Mouse (Mus musculus): ENCODE data around the gene Rin2.

Gene Rin2

DNA sequence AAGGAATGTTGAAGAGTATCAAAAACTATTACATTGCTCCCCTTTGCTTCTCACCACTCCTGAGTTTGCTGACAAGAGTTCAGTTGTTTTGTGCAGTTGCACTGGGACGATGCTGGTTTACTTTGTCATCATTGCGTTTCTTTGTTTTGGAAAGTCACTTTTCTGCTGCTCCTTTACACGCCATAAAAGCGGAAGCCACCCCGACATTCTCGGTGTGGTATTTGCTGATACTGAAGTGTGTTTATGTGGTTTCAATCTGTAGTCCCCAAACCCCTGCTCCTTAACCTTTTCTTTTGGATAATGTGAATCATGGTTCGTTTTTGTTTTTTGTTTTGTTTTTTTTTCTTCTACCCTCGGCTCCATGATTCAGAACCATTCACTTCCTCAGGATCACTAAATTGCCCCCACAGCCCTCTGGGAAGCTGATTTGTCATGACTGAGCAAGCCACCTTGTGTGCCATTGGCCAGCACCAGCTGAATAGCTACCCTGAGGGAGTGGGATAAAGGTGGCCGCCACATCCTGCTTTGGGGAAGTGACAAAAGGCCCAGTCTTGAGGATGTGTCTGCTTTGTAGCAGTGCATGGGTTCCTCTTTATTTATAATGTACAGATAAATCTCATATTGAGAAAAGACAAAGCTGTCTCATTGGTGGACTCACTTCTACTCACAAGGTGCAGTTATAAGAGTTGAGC lies 55.3 kb downstream of the Rin2 start:
- DNase-seq (ENCODE audit: extremely low spot score, low read depth, low spot score), result no peak

DNA sequence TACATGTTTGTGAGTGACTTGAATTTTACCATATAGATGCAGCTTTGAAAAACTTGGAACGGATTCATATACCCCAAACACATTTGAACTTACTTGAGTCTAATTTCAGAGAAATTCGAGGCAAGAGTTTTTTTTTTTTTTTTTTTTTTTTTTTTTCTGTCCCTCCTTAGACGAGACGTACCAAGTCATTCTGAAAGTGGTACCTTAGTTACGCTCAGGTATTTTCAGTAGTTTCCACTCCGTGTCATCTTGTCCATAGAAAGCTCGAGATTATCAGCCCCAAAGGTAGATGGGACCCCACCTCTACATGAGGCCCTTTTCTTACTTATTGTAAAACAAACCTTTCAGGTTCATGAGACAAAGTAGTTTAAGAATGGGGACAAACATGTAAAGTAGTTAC lies 55.9 kb downstream of the Rin2 start:
- DNase-seq (ENCODE audit: extremely low spot score, low read depth, low spot score), result no peak

DNA sequence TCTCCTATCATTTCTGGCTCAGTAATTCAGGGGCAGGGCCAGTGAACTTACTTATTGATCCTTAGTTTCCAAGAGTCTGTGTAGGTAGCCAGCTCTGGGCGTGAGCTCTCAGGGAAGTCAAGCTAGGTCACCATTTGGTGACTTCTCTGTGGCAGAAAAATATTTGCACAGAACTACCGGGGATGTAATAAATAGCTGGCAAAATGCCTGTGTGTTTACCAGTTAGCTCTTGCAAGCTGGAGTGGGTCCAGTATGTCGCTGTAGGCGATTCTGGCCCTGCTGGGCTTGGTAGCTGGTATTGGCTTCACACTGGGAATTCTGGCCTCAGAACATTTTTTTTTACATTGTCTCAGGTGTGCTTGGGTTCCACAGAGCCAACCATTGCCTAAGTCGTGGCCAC lies 60.1 kb downstream of the Rin2 start:
- no peak for DNase-seq (ENCODE audit: extremely low spot score, low read depth, low spot score)

DNA sequence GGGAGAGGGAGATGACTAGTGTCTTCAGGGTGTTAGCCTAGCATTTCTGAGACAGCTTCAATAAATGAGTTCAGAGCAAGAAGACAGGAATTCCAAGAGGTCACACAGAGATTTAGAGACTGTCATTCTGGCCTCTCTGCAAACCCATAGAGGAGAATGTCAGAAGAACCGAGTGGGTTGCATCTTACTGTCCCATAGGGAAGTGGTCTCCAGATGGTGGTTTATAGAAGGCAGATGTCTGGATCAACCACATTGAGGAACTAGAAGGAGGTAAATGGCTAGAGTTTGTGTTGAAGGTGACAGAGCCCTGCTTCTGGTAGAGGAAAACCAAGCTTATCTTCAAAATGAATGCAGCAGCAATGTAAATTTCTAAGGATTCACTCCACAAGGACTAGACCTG lies 61.5 kb downstream of the Rin2 start:
- DNase-seq (ENCODE audit: extremely low spot score, low read depth, low spot score), result no peak

DNA sequence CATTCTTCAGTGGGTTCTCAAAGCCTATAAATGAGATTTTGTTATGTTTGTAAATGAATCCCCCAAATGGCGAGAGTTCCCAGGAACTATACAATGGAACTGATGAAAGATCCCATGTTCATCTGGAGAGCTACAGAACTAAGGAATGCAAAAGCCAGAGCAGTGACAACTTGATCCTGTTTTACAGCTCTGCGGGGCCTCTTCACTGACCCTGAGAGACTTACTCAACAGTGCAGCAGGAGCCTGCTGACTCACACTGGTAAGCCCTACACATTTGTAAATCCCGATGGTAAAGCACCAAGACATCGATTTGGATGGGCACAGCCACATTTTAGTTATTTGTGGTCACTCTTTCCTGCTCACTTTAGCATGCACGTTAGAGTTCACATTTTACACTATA lies 62.2 kb downstream of the Rin2 start:
- DNase-seq (ENCODE audit: extremely low spot score, low read depth, low spot score), result no peak

DNA sequence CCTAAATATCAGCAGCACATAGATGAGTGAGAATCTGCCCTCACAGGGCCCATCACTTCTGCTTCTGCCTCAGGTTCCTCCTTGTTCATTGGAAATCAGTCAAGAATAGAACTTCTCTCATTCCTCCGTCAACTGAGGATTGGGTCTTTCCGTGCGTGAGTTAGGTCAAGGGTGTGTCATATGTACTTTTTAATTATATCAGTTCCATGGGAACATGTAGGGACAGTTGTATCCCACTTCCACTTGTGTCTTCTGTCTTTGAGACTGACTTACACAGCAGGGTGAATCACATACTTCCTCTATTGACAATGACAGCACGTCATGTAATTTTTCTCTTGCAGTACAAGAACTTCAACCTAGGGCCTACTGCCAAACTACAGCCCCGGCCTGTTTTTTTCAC lies 65.7 kb downstream of the Rin2 start:
- no peak for DNase-seq (ENCODE audit: extremely low spot score, low read depth, low spot score)

DNA sequence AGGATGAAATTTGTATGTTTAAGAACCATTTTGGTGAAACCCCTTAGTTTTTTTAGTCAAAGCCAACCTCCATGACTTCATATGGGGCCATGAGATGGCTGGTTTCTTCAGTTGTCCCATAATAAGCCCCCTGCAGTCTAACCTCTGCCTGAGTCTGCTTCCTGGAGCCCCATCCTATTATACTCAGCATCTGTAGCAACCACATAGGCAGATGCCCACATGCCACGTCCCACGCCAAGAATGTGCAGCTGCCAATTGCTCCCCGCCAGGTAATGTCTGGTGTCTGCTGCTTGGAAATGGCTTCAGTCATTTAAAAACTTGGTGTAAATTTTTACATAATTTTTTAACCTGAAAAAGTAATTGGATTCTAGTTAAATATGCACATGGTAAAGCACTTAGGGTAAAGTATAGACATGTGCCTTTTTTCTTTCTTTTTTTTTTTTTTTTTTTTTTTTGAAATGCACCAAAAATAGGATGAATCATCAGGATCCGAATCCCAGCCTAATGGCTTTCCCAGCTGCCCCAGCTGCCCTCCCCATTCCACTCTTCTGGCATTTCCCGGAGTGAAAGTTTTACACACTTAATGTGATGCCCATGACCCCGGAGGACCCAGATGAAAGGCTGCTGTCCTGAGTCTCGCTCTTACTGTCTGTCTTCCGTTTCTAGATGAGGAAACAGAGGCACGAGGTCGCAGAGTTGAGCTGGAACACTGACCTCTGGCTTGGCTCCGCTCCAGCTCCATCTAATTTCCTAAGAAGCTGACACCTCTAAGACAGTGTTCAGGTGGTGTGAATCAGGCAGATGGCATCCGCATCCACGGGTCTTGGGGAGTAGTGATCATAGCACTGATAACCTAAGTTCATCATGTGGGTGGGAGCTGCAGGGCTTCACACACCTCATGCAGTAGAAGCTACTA lies 68.0 kb downstream of the Rin2 start:
- DNase-seq (ENCODE audit: extremely low spot score, low read depth, low spot score), result no peak

DNA sequence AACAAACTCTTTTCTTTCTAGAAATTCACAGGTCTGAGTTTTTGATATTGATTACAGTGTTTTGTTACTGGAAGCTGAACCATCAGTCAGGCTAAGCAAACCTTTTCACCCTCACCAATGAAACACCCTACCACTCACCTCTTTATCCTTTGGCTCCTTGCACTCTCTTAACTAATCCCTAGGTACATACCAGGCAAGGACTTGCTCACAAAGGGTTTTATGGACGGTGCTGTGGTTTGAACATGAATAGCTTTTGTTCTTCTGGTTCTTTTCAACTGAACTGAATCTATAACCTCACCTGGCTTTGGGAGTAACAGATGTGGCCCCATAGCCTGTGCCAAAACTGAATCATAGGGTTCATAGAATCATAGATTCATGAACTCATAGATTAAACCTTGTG lies 71.4 kb downstream of the Rin2 start:
- DNase-seq (ENCODE audit: extremely low spot score, low read depth, low spot score), result no peak

DNA sequence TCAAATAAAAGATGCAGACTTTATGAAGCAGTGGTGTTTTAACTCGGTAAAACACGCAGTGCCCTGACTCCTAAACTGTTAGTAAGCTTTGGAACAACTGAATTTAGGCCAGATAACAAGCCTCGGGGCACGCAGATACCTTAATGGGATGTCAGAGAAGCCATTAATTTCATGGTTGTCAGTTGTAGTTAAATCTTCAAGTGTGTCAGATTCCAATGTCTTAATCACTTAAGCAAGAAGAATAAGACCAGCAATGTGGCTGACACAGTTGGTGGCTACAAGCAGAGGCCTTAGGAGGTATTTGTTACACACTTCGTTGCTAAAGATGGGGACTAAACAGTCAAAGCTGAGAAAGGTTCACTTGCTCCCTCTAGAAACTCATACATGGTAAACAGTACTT lies 74.6 kb downstream of the Rin2 start:
- no peak for DNase-seq (ENCODE audit: extremely low spot score, low read depth, low spot score)

DNA sequence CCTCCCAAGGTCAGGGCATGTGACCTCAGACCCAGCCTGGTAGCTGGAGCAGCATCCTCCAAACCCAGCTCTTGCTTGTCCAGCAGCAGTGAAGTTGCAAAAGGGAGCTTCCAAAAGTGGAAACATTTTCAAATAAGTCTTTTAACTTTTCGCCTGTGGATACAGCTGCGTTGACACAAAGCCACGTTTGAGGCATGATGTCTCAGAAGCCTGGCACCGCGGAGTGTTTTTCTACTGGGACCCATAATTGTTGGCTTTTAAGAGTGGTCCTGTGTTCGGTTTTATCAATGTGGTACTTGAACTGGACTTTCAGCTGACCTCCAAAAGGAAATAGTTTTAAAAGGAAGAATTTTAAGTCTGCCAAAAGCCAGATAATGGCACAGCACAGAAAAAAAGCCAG lies 77.6 kb downstream of the Rin2 start:
- no peak for DNase-seq (ENCODE audit: extremely low spot score, low read depth, low spot score)

DNA sequence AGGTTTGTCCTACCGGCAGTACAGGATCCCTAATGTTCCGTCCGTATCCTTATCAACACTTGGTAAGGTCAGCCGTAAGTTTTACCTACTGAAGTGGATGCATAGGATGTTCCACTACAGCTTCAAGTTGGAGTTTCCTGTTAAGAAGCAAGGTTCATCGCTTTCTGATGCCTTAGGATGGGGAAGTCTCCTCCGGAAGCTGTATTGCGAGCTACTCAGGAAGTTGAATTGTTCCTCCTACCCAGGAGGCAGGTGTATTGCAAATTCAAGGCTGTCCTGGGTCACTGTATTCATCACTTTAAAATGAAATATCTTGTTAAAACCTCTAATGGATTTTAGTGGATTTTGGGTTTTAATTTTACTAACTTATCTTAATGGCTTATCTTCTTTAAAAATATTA lies 79.0 kb downstream of the Rin2 start:
- DNase-seq (ENCODE audit: extremely low spot score, low read depth, low spot score), result no peak

DNA sequence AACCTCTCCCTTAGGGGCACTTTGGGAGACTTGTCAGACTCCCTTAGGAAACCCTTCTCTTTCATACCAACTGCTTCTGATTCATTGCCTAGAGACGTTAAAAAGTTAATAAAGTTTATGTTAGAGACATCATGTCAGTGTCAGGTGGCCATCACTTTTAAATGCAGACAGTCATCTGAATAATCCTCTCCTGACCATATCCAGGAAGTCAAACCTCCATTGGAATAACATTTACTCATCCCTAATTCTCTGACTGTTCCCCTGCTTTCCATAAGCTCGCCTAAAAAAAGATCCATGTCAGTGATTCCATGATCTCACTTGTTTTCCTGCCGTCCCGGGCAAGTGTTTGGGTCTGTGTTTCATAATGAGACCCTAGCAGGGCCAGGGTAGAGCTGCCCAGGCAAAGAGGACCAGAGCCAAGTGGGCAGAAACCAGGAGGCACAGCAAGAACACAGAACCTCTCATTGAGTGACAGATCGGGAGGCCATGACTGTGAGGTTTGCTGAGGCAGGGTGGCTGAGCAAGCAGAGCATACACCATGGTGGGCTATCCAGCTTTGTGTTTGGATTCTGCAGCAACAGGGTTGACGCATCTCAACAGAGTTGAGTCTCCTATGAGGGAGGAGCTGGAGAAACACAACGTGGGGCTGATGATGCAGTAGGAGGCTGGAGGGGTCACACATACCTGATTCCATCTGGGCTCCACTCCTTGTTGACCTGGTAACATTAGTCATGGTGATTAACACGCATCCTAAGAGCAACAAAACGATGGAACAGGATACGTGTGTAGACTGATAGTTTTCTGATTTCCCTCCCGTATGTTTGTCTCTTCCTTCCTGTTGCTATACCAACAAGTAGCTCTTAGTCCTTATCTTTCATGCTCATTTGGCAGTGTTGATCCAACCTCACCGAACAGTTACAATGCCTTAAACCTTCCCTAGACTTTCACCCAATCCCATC lies 81.1 kb downstream of the Rin2 start:
- DNase-seq (ENCODE audit: extremely low spot score, low read depth, low spot score), result no peak

DNA sequence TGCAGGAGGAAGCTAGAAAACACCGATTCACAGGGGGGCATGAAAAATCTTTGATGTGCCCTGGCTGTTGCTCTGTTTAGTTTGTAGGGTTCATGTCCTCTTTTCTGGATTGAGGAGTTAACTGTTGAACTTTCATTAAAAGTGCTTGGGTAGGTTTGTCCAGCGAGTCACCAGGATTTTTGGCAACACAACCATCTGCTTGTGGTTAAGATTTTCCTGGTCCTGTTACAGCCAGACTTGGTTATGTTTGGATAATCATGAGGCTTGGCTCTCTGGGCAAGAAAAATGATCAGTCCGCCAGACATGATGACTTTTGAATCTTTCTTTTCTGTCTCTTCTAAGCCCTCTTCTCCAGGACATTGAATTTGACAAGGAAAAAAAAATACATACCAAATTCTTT lies 85.1 kb downstream of the Rin2 start:
- DNase-seq (ENCODE audit: extremely low spot score, low read depth, low spot score), result no peak

DNA sequence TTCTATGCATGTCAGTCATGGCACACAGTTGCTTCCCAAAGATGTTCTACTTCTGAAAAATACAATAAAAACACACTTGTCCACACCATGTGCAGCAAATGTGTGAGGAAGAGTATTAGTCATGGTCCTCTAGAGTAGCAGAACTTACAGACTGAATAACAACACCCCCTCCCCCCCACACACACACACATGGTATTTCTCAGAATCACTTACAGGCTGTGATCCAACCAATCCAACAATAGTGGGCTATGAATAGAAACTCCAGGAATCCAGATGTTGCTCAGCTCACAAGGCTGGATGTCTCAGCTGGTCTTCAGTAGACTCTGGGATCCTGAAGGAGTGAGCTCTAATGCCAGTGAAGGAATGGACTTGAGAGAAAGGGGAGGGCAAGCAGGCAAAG lies 86.4 kb downstream of the Rin2 start:
- no peak for DNase-seq (ENCODE audit: extremely low spot score, low read depth, low spot score)

DNA sequence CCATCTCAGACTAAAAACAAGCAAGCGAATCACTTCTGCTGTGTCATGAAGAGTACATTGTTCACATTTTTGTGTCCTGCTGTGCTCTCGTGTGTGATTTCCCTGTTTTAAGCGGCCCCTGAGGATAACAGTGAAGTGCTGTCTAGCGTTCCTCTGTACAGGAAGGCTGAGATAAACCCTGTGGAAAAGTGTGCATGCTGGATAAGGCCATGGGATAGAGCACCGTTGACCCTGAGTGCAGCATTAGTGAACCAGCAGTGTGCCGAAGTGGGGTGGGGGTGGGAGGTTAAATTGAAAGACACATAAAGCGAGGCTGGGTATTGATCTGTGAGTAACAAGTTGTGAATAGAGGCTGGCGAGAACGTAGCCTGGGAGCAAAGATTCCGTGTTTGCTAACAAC lies 94.9 kb downstream of the Rin2 start:
- no peak for DNase-seq (ENCODE audit: extremely low spot score, low read depth, low spot score)

DNA sequence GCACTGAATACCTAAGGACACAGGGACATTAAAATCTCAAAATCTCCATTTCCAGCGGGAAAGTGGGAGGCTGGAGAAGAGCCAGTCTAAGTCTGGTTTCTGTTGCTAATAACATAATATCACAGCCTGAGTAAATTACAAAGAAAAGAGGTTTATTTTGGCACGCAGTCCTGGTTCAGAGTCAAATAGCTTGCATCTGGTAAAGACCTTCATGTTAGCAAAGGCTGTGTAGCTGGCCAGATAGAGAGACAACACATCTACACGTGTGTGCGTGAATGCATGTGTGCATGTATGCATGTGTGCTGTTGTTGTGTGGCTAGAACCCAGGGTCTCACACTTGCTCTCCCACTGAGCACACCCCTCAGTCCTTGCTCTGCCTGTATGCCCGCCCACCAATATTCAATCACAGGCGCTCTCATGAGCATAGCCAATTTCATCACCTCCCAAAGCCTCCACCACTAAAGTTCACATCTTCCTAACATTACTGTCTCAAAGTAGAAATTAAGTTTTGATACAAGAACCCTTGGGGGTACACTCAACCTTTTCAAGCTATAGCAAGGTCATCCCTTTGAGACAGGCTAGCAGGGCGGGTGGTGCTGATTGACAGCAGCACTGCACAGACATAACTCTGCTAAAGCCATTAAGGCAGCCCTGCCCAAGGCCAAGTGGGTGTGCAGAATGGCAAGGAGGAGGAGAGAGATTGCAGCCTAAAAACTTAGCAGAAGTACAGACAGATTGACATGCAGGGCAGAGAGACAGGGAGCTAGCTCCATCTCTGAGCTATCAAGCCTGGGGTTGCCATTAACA lies 95.9 kb downstream of the Rin2 start:
- no peak for DNase-seq (ENCODE audit: extremely low spot score, low read depth, low spot score)

DNA sequence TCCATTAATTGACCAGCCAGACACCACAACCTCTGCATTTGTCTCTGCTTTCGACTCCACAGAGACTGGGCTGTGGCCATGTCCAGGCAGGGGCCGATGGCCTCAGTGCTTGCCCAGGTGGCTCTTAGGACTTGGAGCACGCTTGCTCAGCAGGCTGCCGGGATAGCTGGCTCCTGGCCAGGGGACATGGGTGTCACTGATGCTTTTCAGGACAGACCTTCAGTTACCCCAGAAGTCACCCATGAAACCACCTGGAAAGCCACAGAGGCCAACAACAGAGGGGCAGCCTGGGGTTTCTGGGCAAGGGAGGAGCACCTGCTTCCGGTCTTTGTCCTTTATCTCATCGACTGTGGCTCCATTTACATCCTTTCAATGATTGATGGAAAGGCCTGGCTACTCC lies 108.2 kb downstream of the Rin2 start:
- DNase-seq (ENCODE audit: extremely low spot score, low read depth, low spot score), result no peak

DNA sequence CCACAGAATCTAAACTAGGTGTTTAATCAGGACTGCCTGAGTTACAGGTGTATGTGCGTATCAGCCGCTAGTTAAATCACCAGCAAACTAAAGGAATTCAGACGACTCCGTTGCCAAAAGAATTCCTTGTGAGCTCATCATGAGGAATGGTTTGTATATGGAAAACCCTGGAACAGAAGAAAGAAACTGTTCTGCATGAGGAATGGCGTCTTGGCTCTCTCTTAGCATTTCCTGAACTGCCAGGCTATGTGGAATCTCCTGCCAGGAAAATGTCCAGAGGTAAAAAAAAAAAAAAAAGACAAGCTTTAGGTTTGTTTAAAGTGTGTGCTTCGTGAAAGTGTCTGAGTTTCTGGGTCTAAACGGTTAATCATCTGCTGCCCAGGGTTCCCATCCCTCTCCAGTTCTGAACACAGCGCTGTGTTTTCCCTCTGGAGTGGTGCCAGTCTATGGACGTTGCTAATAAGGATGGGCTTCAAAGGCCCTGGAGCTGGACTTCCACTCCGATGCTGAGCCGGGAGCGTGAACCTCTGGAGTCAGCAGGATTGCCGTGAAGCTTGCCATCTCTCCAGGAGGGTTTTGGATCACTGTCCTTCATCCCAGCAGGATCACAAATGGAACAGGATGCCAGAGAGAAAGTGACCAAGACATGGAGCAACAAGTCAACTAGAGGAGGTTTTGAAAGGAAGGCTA lies 109.4 kb downstream of the Rin2 start:
- DNase-seq (ENCODE audit: extremely low spot score, low read depth, low spot score), result no peak

DNA sequence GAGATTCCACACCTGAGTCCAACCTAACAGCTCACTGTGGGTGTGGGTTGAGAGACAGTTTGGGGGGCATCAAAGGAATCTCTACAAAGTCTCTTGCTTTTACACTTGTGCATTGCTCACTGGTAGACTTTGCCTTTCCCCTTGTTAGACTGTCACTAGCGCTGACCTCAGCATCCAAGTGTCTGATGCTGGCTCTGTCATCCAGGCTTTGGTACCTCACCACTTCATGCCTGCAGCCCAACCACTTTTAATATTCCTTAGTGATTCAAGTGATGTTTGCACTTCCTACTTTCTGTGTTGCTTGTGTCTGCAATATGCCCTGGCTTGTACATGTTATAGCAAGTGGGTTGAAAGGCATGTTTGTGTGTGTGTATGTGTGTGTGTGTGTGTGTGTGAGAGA lies 109.9 kb downstream of the Rin2 start:
- DNase-seq (ENCODE audit: extremely low spot score, low read depth, low spot score), result no peak

All from hindlimb bud, embryonic 11.5 days (tissue).